Mouse (Mus musculus) olfactory bulb, adult 2 months (tissue): Measurements from ENCODE around the gene Medag. TPM values are rescaled to one million over a fixed set of nuclear protein-coding genes. Genes with fewer than 3 reads are reported as not detected.
A peak's percentile ranks its signal among the peaks of the same experiment; 100 is the strongest.

Experiments used
- H3K27ac ChIP-seq: fragments of 200-500 bp; 2 replicates; pipeline ENCODE4 v1.5.1; 2012; ENCODE audit warnings: low read depth, low read length; ENCODE audit not compliant: insufficient read depth
- H3K4me1 ChIP-seq: fragments of 200-500 bp; 2 replicates; pipeline ENCODE4 v1.6.1; 2012; ENCODE audit warnings: low read length; ENCODE audit not compliant: control insufficient read depth, insufficient read depth
- H3K4me3 ChIP-seq: fragments of 200-500 bp; 2 replicates; pipeline ENCODE4 v1.5.1; 2012; ENCODE audit warnings: mild to moderate bottlenecking, low read depth, low read length, moderate library complexity; ENCODE audit not compliant: insufficient read depth
- CTCF ChIP-seq: fragments of 200-500 bp; IDR thresholded peaks from 2 replicates; pipeline ENCODE4 v1.5.1; 2012; ENCODE audit warnings: low read depth, mild to moderate bottlenecking, low read length, moderate library complexity; ENCODE audit not compliant: insufficient read depth
- POLR2A ChIP-seq: fragments of 200-500 bp; IDR thresholded peaks from 2 replicates; pipeline ENCODE4 v1.6.1; 2012; ENCODE audit warnings: mild to moderate bottlenecking, low read depth, low read length, moderate library complexity; ENCODE audit not compliant: insufficient read depth
- WGBS: fragments of 180-500 bp; shearing (Covaris S2); methylation state at CpG from one replicate; pipeline ENCODE4 v1.1.7; 2018; 5-methylcytosine and 5-hydroxymethylcytosine counted together
- polyA plus RNA-seq: library from polyadenylated mRNA; stranded (reverse); fragments of >200 nt; gene quantifications from 2 replicates; pipeline ENCODE4 v1.2.4, GENCODE M21; 2012; ENCODE audit warnings: low replicate concordance; ENCODE audit not compliant: missing spikeins, insufficient read depth, insufficient read length

Gene Medag
- polyA plus RNA-seq, 1 experiment, result not detected

- no peak overlapping the region for H3K4me3 ChIP-seq
- H3K27ac ChIP-seq, result no peak overlapping the region
- no peak for TF ChIP-seq CTCF
- no peak for TF ChIP-seq POLR2A
- no peaks in the 10 kb centered on the region for H3K4me1 ChIP-seq
- 36% methylated on average over 9 of the region's 9 CpGs for WGBS
Measured at GRCm38 (mm10) chr5:149434141-149434690, 22.7 kb downstream of the Medag start.

- Histone ChIP-seq H3K4me3 (no peak overlapping the region), H3K4me1 (peaks cover 7% of the 10 kb centered on the region), H3K27ac (no peak overlapping the region)
- TF ChIP-seq CTCF (no peak), POLR2A (no peak)
- 73% methylated on average over 3 of the region's 3 CpGs for WGBS
Measured at GRCm38 (mm10) chr5:149436541-149436940, 25.0 kb downstream of the Medag start.

GRCm38 (mm10) chr5:149437150-149437549 is 25.6 kb downstream of the Medag start:
- peaks cover 11% of the 10 kb centered on the region for H3K4me1 ChIP-seq
- no peak overlapping the region for H3K27ac ChIP-seq
- 74% methylated on average over 6 of the region's 6 CpGs for WGBS
- no peak for TF ChIP-seq POLR2A
- TF ChIP-seq CTCF, result no peak
- no peak overlapping the region for H3K4me3 ChIP-seq

GRCm38 (mm10) chr5:149439531-149440179 is 28.1 kb downstream of the Medag start, which contains the start of gene Tex26:
Gene Tex26 (plus strand): TSS chr5:149439660.
- Histone ChIP-seq H3K4me3 (peak within 1 kb of the TSS; percentile 49), H3K4me1 (peaks cover 11% of the 10 kb centered on the region), H3K27ac (peak within 1 kb of the TSS; percentile 95)
- TF ChIP-seq POLR2A (peak; percentile 47; the same call in 1 of the 2 replicates), CTCF (no peak)
- 0% methylated on average over 25 of the region's 25 CpGs for WGBS

- Histone ChIP-seq H3K4me1 (peaks cover 11% of the 10 kb centered on the region), H3K4me3 (peak overlapping the region; percentile 49), H3K27ac (peak overlapping the region; percentile 95)
- TF ChIP-seq CTCF, result no peak
- TF ChIP-seq POLR2A, result 0 out of 2 replicates have a peak, but pooled peaks have one; percentile 26
- under 1% methylated on average over 18 of the region's 18 CpGs for WGBS
Measured at GRCm38 (mm10) chr5:149440180-149440573, 28.6 kb downstream of the Medag start.

- Histone ChIP-seq H3K4me3 (no peak overlapping the region), H3K27ac (no peak overlapping the region), H3K4me1 (peaks cover 11% of the 10 kb centered on the region)
- WGBS, result 47% methylated on average over 14 of the region's 14 CpGs
- TF ChIP-seq CTCF (no peak), POLR2A (no peak)
Measured at GRCm38 (mm10) chr5:149441646-149442276, 30.2 kb downstream of the Medag start.

GRCm38 (mm10) chr5:149442277-149442660 is 30.7 kb downstream of the Medag start:
- Histone ChIP-seq H3K27ac (no peak overlapping the region), H3K4me1 (peaks cover 11% of the 10 kb centered on the region), H3K4me3 (no peak overlapping the region)
- TF ChIP-seq POLR2A (no peak), CTCF (no peak)
- whole genome bisulfite sequencing, result 69% methylated on average over 15 of the region's 15 CpGs

GRCm38 (mm10) chr5:149444451-149444850 is 32.9 kb downstream of the Medag start:
- no peak overlapping the region for H3K27ac ChIP-seq
- TF ChIP-seq CTCF (no peak), POLR2A (no peak)
- H3K4me3 ChIP-seq, result no peak overlapping the region
- H3K4me1 ChIP-seq, result peaks cover 10% of the 10 kb centered on the region
- WGBS, result 78% methylated on average over 4 of the region's 4 CpGs

- WGBS, result 91% methylated on average over 7 of the region's 7 CpGs
- TF ChIP-seq POLR2A (no peak), CTCF (no peak)
- Histone ChIP-seq H3K4me1 (peaks cover 7% of the 10 kb centered on the region), H3K27ac (no peak overlapping the region), H3K4me3 (no peak overlapping the region)
Measured at GRCm38 (mm10) chr5:149446495-149446894, 34.9 kb downstream of the Medag start.
